Mouse (Mus musculus): ENCODE results near the gene Fads3.
A peak's percentile ranks its signal among the peaks of the same experiment; 100 is the strongest.

Gene Fads3

GRCm38 (mm10) chr19:10067701-10068100 is 26.3 kb downstream of the Fads3 start:
- peak; percentile 72 to 73 for DNase-seq (ENCODE audit: low spot score in 2 of 2)

GRCm38 (mm10) chr19:10070186-10070980 is 29.0 kb downstream of the Fads3 start:
- DNase-seq (ENCODE audit: low spot score in 2 of 2): peak in 1 of 2 experiments; percentile 21

GRCm38 (mm10) chr19:10071166-10071565 is 29.8 kb downstream of the Fads3 start:
- DNase-seq (ENCODE audit: low spot score in 2 of 2): peak; percentile 74 to 82

GRCm38 (mm10) chr19:10071892-10072291 is 30.5 kb downstream of the Fads3 start:
- DNase-seq (ENCODE audit: low spot score in 2 of 2): peak in 1 of 2 experiments; percentile 20

- DNase-seq (ENCODE audit: low spot score in 2 of 2): peak in 1 of 2 experiments; percentile 16
Measured at GRCm38 (mm10) chr19:10073145-10073544, 31.8 kb downstream of the Fads3 start.

- no peak for DNase-seq (ENCODE audit: low spot score in 2 of 2)
Measured at GRCm38 (mm10) chr19:10078392-10078791, 37.0 kb downstream of the Fads3 start.

- no peak for DNase-seq (ENCODE audit: low spot score in 2 of 2)
Measured at GRCm38 (mm10) chr19:10080384-10080783, 39.0 kb downstream of the Fads3 start.

GRCm38 (mm10) chr19:10082105-10082504 is 40.7 kb downstream of the Fads3 start:
- DNase-seq (ENCODE audit: low spot score in 2 of 2): no peak

GRCm38 (mm10) chr19:10085454-10085853 is 44.1 kb downstream of the Fads3 start:
- DNase-seq (ENCODE audit: low spot score in 2 of 2): no peak

- DNase-seq (ENCODE audit: low spot score in 2 of 2): no peak
Measured at GRCm38 (mm10) chr19:10086976-10087375, 45.6 kb downstream of the Fads3 start.

- no peak for DNase-seq (ENCODE audit: low spot score in 2 of 2)
Measured at GRCm38 (mm10) chr19:10093829-10094228, 52.5 kb downstream of the Fads3 start.

GRCm38 (mm10) chr19:10094695-10095094 is 53.3 kb downstream of the Fads3 start:
- DNase-seq (ENCODE audit: low spot score in 2 of 2): no peak

GRCm38 (mm10) chr19:10096371-10096876 is 55.1 kb downstream of the Fads3 start:
- DNase-seq (ENCODE audit: low spot score in 2 of 2): no peak

- DNase-seq (ENCODE audit: low spot score in 2 of 2): peak; percentile 41 to 48
Measured at GRCm38 (mm10) chr19:10097826-10098225, 56.5 kb downstream of the Fads3 start.

GRCm38 (mm10) chr19:10100631-10101071 is 59.3 kb downstream of the Fads3 start:
- DNase-seq (ENCODE audit: low spot score in 2 of 2): peak; percentile 88 to 89

- DNase-seq (ENCODE audit: low spot score in 2 of 2): peak; percentile 97
Measured at GRCm38 (mm10) chr19:10101341-10102053, 60.1 kb downstream of the Fads3 start, which contains the start of gene Fads2. TSS of gene Fads2 (minus strand) at chr19:10101746.

GRCm38 (mm10) chr19:10102054-10102700 is 60.8 kb downstream of the Fads3 start:
- DNase-seq (ENCODE audit: low spot score in 2 of 2): no peak

- peak in 1 of 2 experiments; percentile 42 for DNase-seq (ENCODE audit: low spot score in 2 of 2)
Measured at GRCm38 (mm10) chr19:10104234-10104633, 62.9 kb downstream of the Fads3 start.

GRCm38 (mm10) chr19:10105034-10105493 is 63.7 kb downstream of the Fads3 start:
- DNase-seq (ENCODE audit: low spot score in 2 of 2): no peak

- no peak for DNase-seq (ENCODE audit: low spot score in 2 of 2)
Measured at GRCm38 (mm10) chr19:10106634-10107033, 65.3 kb downstream of the Fads3 start.

GRCm38 (mm10) chr19:10107051-10107611 is 65.8 kb downstream of the Fads3 start:
- no peak for DNase-seq (ENCODE audit: low spot score in 2 of 2)

- no peak for DNase-seq (ENCODE audit: low spot score in 2 of 2)
Measured at GRCm38 (mm10) chr19:10108129-10108528, 66.8 kb downstream of the Fads3 start.

Data from right cerebral cortex, postnatal 10 days (tissue).